Mouse (Mus musculus) cerebellum, adult 8-10 months (tissue): ENCODE results near the gene H2-T3.
"Not testable (repeated sequence)": the region's sequence is repeated elsewhere in the genome, so short reads cannot be mapped to it uniquely, and the experiment has no call there.

Experiments
- DNase-seq: peaks from one replicate; pipeline ENCODE4 v3.0.0; 2022

The H2-T3 gene

GRCm38 (mm10) chr17:36176132-36176531 is 14.0 kb downstream of the H2-T3 start:
- not testable (repeated sequence) for DNase-seq

- no peak for DNase-seq
Observed at GRCm38 (mm10) chr17:36170287-36170814, 19.7 kb downstream of the H2-T3 start.

GRCm38 (mm10) chr17:36169753-36170152 is 20.3 kb downstream of the H2-T3 start:
- DNase-seq: no peak

- not testable (repeated sequence) for DNase-seq
Observed at GRCm38 (mm10) chr17:36169094-36169493, 21.0 kb downstream of the H2-T3 start.

GRCm38 (mm10) chr17:36168039-36168652 is 21.9 kb downstream of the H2-T3 start, which contains the start of gene Gm8909:
Gene Gm8909 (minus strand): TSS chr17:36168537.
- no peak for DNase-seq

- no peak for DNase-seq
Observed at GRCm38 (mm10) chr17:36167306-36168038, 22.6 kb downstream of the H2-T3 start.

- not testable (repeated sequence) for DNase-seq
Observed at GRCm38 (mm10) chr17:36166901-36167300, 23.2 kb downstream of the H2-T3 start.

GRCm38 (mm10) chr17:36161129-36162051 is 28.7 kb downstream of the H2-T3 start:
- DNase-seq: no peak

GRCm38 (mm10) chr17:36158264-36158663 is 31.8 kb downstream of the H2-T3 start:
- not testable (repeated sequence) for DNase-seq

GRCm38 (mm10) chr17:36157782-36158181 is 32.3 kb downstream of the H2-T3 start:
- DNase-seq: not testable (repeated sequence)

GRCm38 (mm10) chr17:36154271-36155149 is 35.6 kb downstream of the H2-T3 start:
- DNase-seq: no peak

GRCm38 (mm10) chr17:36151200-36151599 is 38.9 kb downstream of the H2-T3 start:
- DNase-seq: not testable (repeated sequence)

GRCm38 (mm10) chr17:36148468-36148867 is 41.6 kb downstream of the H2-T3 start:
- not testable (repeated sequence) for DNase-seq

GRCm38 (mm10) chr17:36146937-36147336 is 43.1 kb downstream of the H2-T3 start:
- not testable (repeated sequence) for DNase-seq

- DNase-seq: not testable (repeated sequence)
Observed at GRCm38 (mm10) chr17:36145861-36146156, 44.3 kb downstream of the H2-T3 start.

GRCm38 (mm10) chr17:36145111-36145860 is 44.8 kb downstream of the H2-T3 start:
- DNase-seq: no peak

- not testable (repeated sequence) for DNase-seq
Observed at GRCm38 (mm10) chr17:36136299-36136848, 53.7 kb downstream of the H2-T3 start.
